Mouse (Mus musculus) brown adipose tissue, adult 24 weeks (tissue): ENCODE data around the gene Zfp819. TPM values are rescaled to one million over a fixed set of nuclear protein-coding genes. Genes with fewer than 3 reads are reported as not detected.
A peak's percentile ranks its signal among the peaks of the same experiment; 100 is the strongest.
"Not testable (repeated sequence)": the region's sequence is repeated elsewhere in the genome, so short reads cannot be mapped to it uniquely, and the experiment has no call there.

ENCODE experiments used
- H3K27ac ChIP-seq: fragments of 200-500 bp; replicated peaks from 2 replicates; pipeline ENCODE4 v1.5.1; 2012; ENCODE audit warnings: low read depth, mild to moderate bottlenecking, low read length
- H3K4me1 ChIP-seq: fragments of 200-500 bp; 2 replicates; pipeline ENCODE4 v1.6.1; 2012; ENCODE audit warnings: low read length, mixed read lengths; ENCODE audit not compliant: control insufficient read depth, insufficient read depth, insufficient read length
- H3K4me3 ChIP-seq: fragments of 200-500 bp; 2 replicates; pipeline ENCODE4 v1.5.1; 2012; ENCODE audit warnings: low read depth, mild to moderate bottlenecking, low read length, moderate library complexity; ENCODE audit not compliant: insufficient read depth
- polyA plus RNA-seq: library from polyadenylated mRNA; stranded (reverse); fragments of >200 nt; gene quantifications from 2 replicates; pipeline ENCODE4 v1.2.4, GENCODE M21; 2012; ENCODE audit not compliant: missing spikeins, insufficient read depth, insufficient read length

Gene Zfp819
- polyA plus RNA-seq, 1 experiment = not detected

GRCm38 (mm10) chr7:43625065-43625464, 18.1 kb downstream of the Zfp819 start:
- Histone ChIP-seq H3K4me3 (no peak overlapping the region), H3K27ac (no peak overlapping the region), H3K4me1 (no peaks in the 10 kb centered on the region)

- H3K27ac ChIP-seq = no peak overlapping the region
- H3K4me3 ChIP-seq = no peak overlapping the region
- H3K4me1 ChIP-seq = no peaks in the 10 kb centered on the region
Measured at GRCm38 (mm10) chr7:43625794-43626422, 18.9 kb downstream of the Zfp819 start.

GRCm38 (mm10) chr7:43633940-43634339, 27.0 kb downstream of the Zfp819 start:
- H3K4me3 ChIP-seq = no peak overlapping the region

GRCm38 (mm10) chr7:43634500-43634899, 27.5 kb downstream of the Zfp819 start, which contains the start of gene Ceacam18:
Gene Ceacam18, plus strand, starts transcription at chr7:43634707.
- Histone ChIP-seq H3K4me1 (no peaks in the 10 kb centered on the region), H3K4me3 (no peak within 1 kb of the TSS), H3K27ac (no peak within 1 kb of the TSS)

More at GRCm38 (mm10) chr7:43633940-43634339, 27.0 kb downstream of the Zfp819 start:
- no peak overlapping the region for H3K27ac ChIP-seq
- no peaks in the 10 kb centered on the region for H3K4me1 ChIP-seq

- Histone ChIP-seq H3K4me3 (no peak overlapping the region), H3K27ac (no peak overlapping the region), H3K4me1 (no peaks in the 10 kb centered on the region)
Measured at GRCm38 (mm10) chr7:43636194-43636593, 29.2 kb downstream of the Zfp819 start.

GRCm38 (mm10) chr7:43637118-43637517, 30.1 kb downstream of the Zfp819 start:
- H3K27ac ChIP-seq = no peak overlapping the region
- no peaks in the 10 kb centered on the region for H3K4me1 ChIP-seq
- no peak overlapping the region for H3K4me3 ChIP-seq

GRCm38 (mm10) chr7:43642587-43642986, 35.6 kb downstream of the Zfp819 start:
- H3K27ac ChIP-seq = no peak overlapping the region; the same call in 1 of the 2 replicates
- no peaks in the 10 kb centered on the region for H3K4me1 ChIP-seq
- H3K4me3 ChIP-seq = no peak overlapping the region

GRCm38 (mm10) chr7:43643046-43643652, 36.2 kb downstream of the Zfp819 start:
- H3K4me1 ChIP-seq = no peaks in the 10 kb centered on the region
- H3K27ac ChIP-seq = no peak overlapping the region; the same call in 1 of the 2 replicates
- no peak overlapping the region for H3K4me3 ChIP-seq

- no peaks in the 10 kb centered on the region for H3K4me1 ChIP-seq
- no peak overlapping the region for H3K4me3 ChIP-seq
- H3K27ac ChIP-seq = no peak overlapping the region
Measured at GRCm38 (mm10) chr7:43652683-43653082, 45.7 kb downstream of the Zfp819 start.

GRCm38 (mm10) chr7:43654519-43654918, 47.5 kb downstream of the Zfp819 start:
- Histone ChIP-seq H3K4me1 (no peaks in the 10 kb centered on the region), H3K27ac (peak overlapping the region; percentile 33; the same call in 1 of the 2 replicates), H3K4me3 (no peak overlapping the region)

- Histone ChIP-seq H3K4me1 (no peaks in the 10 kb centered on the region), H3K4me3 (no peak overlapping the region), H3K27ac (no peak overlapping the region)
Measured at GRCm38 (mm10) chr7:43656232-43656631, 49.3 kb downstream of the Zfp819 start.

GRCm38 (mm10) chr7:43660002-43660401, 53.0 kb downstream of the Zfp819 start, which contains the start of gene Siglece:
Gene Siglece, minus strand, starts transcription at chr7:43660161.
- H3K27ac ChIP-seq = peak within 1 kb of the TSS; percentile 51
- H3K4me3 ChIP-seq = no peak within 1 kb of the TSS
- no peaks in the 10 kb centered on the region for H3K4me1 ChIP-seq

GRCm38 (mm10) chr7:43662804-43663203, 55.8 kb downstream of the Zfp819 start:
- H3K27ac ChIP-seq = no peak overlapping the region

GRCm38 (mm10) chr7:43667221-43667620, 60.3 kb downstream of the Zfp819 start:
- H3K4me1 ChIP-seq, H3K4me3 ChIP-seq, H3K27ac ChIP-seq: not testable (repeated sequence)

More at GRCm38 (mm10) chr7:43662804-43663203, 55.8 kb downstream of the Zfp819 start:
- Histone ChIP-seq H3K4me1 (peaks cover 3% of the 10 kb centered on the region; the same call in 1 of the 2 replicates), H3K4me3 (no peak overlapping the region)
